ENCODE assay signal across 13 mouse cellular contexts in genomic region chr2:173811850-173812249, GRCm38 (mm10).
DNase-seq lines count a peak whose midpoint lies in the region; ATAC-seq and TF ChIP-seq lines count a peak whose summit lies in the region.
"Had no signal": no experiment of that assay in that cellular context is flagged by ENCODE, and none has a peak within 500 bp of the region (broad histone marks: within the 10 kb centered on the region; RNA-seq: fewer than 3 reads in every experiment).

No protein-coding gene starts in this region.

- no peaks in the 10 kb centered on the region for H3K27me3 ChIP-seq in liver, postnatal 0 days (ENCODE audit: insufficient read depth, low read length)
- H3K27me3 ChIP-seq: liver, embryonic 15.5 days had no signal

- intact Hi-C loops in left cerebral cortex, postnatal 14 days (cut with DNase I): no loop called here

- no peak for ATAC-seq in liver, postnatal 0 days
- ATAC-seq: forebrain, embryonic 14.5 days had no signal

- peaks cover under 1% of the 10 kb centered on the region; the same call in 1 of the 2 replicates for H3K9me3 ChIP-seq in liver, postnatal 0 days (ENCODE audit: low read length)
- H3K9me3 ChIP-seq: liver, embryonic 15.5 days had no signal

- TF ChIP-seq EP300 in liver, postnatal 0 days (IDR thresholded peaks at IDR 0.05; ENCODE audit: low read depth): no peak

- H3K9ac ChIP-seq in liver, postnatal 0 days (replicated peaks): no peak overlapping the region
- H3K9ac ChIP-seq: liver, embryonic 15.5 days had no signal

- H3K36me3 ChIP-seq in liver, postnatal 0 days (replicated peaks; ENCODE audit: insufficient read depth, low read length): no peaks in the 10 kb centered on the region
- H3K36me3 ChIP-seq: liver, embryonic 15.5 days had no signal

- peak; percentile 40 for DNase-seq in adrenal gland, postnatal 10 days
- DNase-seq in adrenal gland, postnatal 4 days (ENCODE audit: low spot score in 2 of 2): no peak
- peak; percentile 44 for DNase-seq in liver, postnatal 0 days
- DNase-seq in liver: no peak
- peak; percentile 36 for DNase-seq in kidney, postnatal 14 days
- peak; percentile 67 for DNase-seq in thymus, postnatal 14 days
- no peak for DNase-seq in layer of hippocampus, adult 11-12 months (ENCODE audit: low spot score)
- no peak for DNase-seq in left cerebral cortex, postnatal 14 days (ENCODE audit: low spot score in 2 of 2)
- DNase-seq: embryo, embryonic 11 days; midbrain, embryonic 14.5 days; right cerebral cortex, postnatal 4 days had no signal

- no peak overlapping the region for H3K4me3 ChIP-seq in liver, postnatal 0 days (ENCODE audit: low read depth, low read length)
- H3K4me3 ChIP-seq: liver, embryonic 15.5 days had no signal

- no peak overlapping the region for H3K27ac ChIP-seq in liver, postnatal 0 days (ENCODE audit: low read depth)
- H3K27ac ChIP-seq: liver, embryonic 15.5 days had no signal

- TF ChIP-seq CTCF in liver, postnatal 0 days (IDR thresholded peaks at IDR 0.05; ENCODE audit: low read depth): peak; percentile 60

- no peaks in the 10 kb centered on the region for H3K4me1 ChIP-seq in liver, postnatal 0 days (ENCODE audit: insufficient read depth)
- H3K4me1 ChIP-seq: liver, embryonic 15.5 days had no signal

- no peak overlapping the region for H3K4me2 ChIP-seq in liver, postnatal 0 days (ENCODE audit: low read depth, low read length)
- H3K4me2 ChIP-seq: liver, embryonic 15.5 days had no signal

- WGBS in liver, postnatal 0 days (ENCODE audit: insufficient replicate concordance): 57% methylated on average over 8 of the region's 8 CpGs

Comparison
In these comparisons a context has a peak if more than half of its experiments do, and no peak if none do; other contexts are left out.
1. DNase-seq: peak in adrenal gland, postnatal 10 days (single experiment), liver, postnatal 0 days (single experiment), kidney, postnatal 14 days (single experiment) and thymus, postnatal 14 days (single experiment); none in adrenal gland, postnatal 4 days (0 of 2), liver (single experiment), layer of hippocampus, adult 11-12 months (single experiment) and left cerebral cortex, postnatal 14 days (0 of 2).